Mouse (Mus musculus): ENCODE measurements around the gene Thrsp.

DNA sequence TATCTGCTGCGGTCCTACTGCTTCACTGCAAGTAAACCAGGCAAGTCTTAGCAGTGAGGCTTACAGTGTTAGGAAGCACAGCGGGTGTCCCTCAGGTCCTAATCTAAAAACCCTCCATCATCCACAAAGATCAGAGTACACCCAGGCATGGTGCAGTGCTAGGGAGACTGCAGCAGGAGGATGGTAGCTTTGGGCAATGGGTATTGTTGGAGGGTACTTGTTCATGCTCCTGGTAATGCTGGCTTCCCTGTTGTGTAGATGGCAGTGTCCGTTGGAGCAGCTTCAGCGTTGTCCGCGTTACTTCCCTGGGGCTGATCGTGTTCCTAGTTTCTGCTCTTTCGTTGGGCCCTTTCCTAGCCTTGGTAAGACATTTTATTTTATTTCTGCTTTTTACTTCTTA is 34.9 kb downstream of the Thrsp start:
- TF ChIP-seq MAFK (IDR thresholded peaks at IDR 0.05; ENCODE audit: insufficient read depth, low read depth, low read length) (no peak), ZC3H11A (IDR thresholded peaks at IDR 0.05; ENCODE audit: borderline replicate concordance, low read depth, low read length) (no peak), HCFC1 (IDR thresholded peaks at IDR 0.05; ENCODE audit: borderline replicate concordance, insufficient read depth, low read length) (no peak)
